In the genomic region with DNA sequence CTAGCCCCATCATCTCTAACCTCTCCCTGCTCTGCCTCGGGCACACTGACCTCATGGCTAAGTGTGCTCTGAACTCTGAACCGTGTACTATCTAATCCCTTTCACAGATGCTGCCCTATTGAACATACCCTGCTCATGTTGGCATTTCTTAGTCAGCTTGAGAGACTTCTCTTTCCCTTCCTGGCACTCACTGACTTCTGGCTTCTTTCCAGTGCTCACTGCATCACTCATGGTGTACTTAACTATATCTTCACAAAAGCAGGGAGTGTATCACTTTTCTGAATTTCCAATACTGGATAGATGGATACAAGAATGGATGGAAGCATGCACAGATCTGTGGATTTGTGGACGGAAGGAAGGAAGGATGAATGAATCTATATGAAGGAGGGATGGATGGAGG, we compare ENCODE assay signal across 12 mouse cellular contexts.
"Had no signal": no experiment of that assay in that cellular context is flagged by ENCODE, and none has a peak within 500 bp of the region (broad histone marks: within the 10 kb centered on the region; RNA-seq: fewer than 3 reads in every experiment).

No protein-coding gene starts in this region.

- DNase-seq: kidney, adult 2 months; kidney, postnatal 25 days; layer of hippocampus, adult 9-11 months; liver, embryonic 13.5 days; lung, adult 2 months; lung, postnatal 14 days; lung, postnatal 4 days; midbrain, embryonic 14.5 days; thymus, postnatal 25 days had no signal

- H3K4me3 ChIP-seq: layer of hippocampus, adult 2 months; liver, embryonic 13.5 days; stomach, embryonic 15.5 days had no signal

- H3K27ac ChIP-seq: kidney, postnatal 0 days; layer of hippocampus, adult 2 months; liver, embryonic 13.5 days; stomach, embryonic 15.5 days had no signal
